Mouse (Mus musculus) ES-E14 (cell line): ENCODE measurements at regions not wholly inside any gene's neighbourhood (a gene's known extent, or its start where the extent isn't known, plus 50 kb on each side); places are given as distances from the start of the nearest gene placed in this dataset.

ENCODE experiments used
- CHD2 ChIP-seq: IDR thresholded peaks from 2 replicates; pipeline ENCODE4 v1.6.1; 2014; ENCODE audit warnings: mild to moderate bottlenecking, low read depth, low read length, inconsistent platforms
- MAFK ChIP-seq: IDR thresholded peaks from 2 replicates; pipeline ENCODE4 v1.6.1; 2014; ENCODE audit warnings: mild to moderate bottlenecking, low read depth, low read length, inconsistent platforms; ENCODE audit not compliant: insufficient read depth

DNA sequence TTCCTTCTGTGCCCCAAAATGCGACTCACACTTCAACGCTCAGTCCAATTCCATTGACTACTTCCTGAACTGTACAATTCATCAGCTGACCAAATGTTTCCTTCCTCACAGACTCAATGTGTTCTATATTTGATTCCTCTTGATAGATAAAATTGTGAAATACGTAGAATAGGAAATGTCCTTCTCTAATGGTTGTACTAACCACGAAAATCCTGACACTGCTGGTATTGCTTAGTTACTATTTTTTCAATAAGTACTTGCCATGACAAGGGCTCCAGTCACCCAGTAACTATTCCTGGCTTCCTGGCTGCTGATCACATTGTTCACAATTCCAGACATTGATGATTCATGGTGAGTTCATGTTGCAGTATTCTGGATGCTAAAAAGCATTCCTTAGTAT is 75.7 kb upstream of the B430305J03Rik start:
- no peak for TF ChIP-seq CHD2
- no peak for TF ChIP-seq MAFK
